Mouse (Mus musculus) olfactory bulb, adult 2 months (tissue): ENCODE data around the gene Kif17. TPM values are rescaled to one million over a fixed set of nuclear protein-coding genes. Genes with fewer than 3 reads are reported as not detected.
A peak's percentile ranks its signal among the peaks of the same experiment; 100 is the strongest.

Source experiments
- H3K27ac ChIP-seq: fragments of 200-500 bp; 2 replicates; pipeline ENCODE4 v1.5.1; 2012; ENCODE audit warnings: low read depth, low read length; ENCODE audit not compliant: insufficient read depth
- H3K4me1 ChIP-seq: fragments of 200-500 bp; 2 replicates; pipeline ENCODE4 v1.6.1; 2012; ENCODE audit warnings: low read length; ENCODE audit not compliant: control insufficient read depth, insufficient read depth
- H3K4me3 ChIP-seq: fragments of 200-500 bp; 2 replicates; pipeline ENCODE4 v1.5.1; 2012; ENCODE audit warnings: mild to moderate bottlenecking, low read depth, low read length, moderate library complexity; ENCODE audit not compliant: insufficient read depth
- CTCF ChIP-seq: fragments of 200-500 bp; IDR thresholded peaks from 2 replicates; pipeline ENCODE4 v1.5.1; 2012; ENCODE audit warnings: low read depth, mild to moderate bottlenecking, low read length, moderate library complexity; ENCODE audit not compliant: insufficient read depth
- POLR2A ChIP-seq: fragments of 200-500 bp; IDR thresholded peaks from 2 replicates; pipeline ENCODE4 v1.6.1; 2012; ENCODE audit warnings: mild to moderate bottlenecking, low read depth, low read length, moderate library complexity; ENCODE audit not compliant: insufficient read depth
- WGBS: fragments of 180-500 bp; shearing (Covaris S2); methylation state at CpG from one replicate; pipeline ENCODE4 v1.1.7; 2018; 5-methylcytosine and 5-hydroxymethylcytosine counted together
- polyA plus RNA-seq: library from polyadenylated mRNA; stranded (reverse); fragments of >200 nt; gene quantifications from 2 replicates; pipeline ENCODE4 v1.2.4, GENCODE M21; 2012; ENCODE audit warnings: low replicate concordance; ENCODE audit not compliant: missing spikeins, insufficient read depth, insufficient read length

Gene Kif17
- polyA plus RNA-seq, 1 experiment, result not detected

- TF ChIP-seq CTCF (no peak), POLR2A (peak; percentile 80; the same call in 1 of the 2 replicates)
- Histone ChIP-seq H3K4me1 (peaks cover 9% of the 10 kb centered on the region), H3K4me3 (peak within 1 kb of the TSS; percentile 96), H3K27ac (peak within 1 kb of the TSS; percentile 52; the same call in 1 of the 2 replicates)
- WGBS, result under 1% methylated on average over 64 of the region's 64 CpGs
These were observed 54.3 kb downstream of the Kif17 start, which contains the start of gene Ddost for GRCm38 (mm10) chr4:138304340-138305104. Gene Ddost (plus strand): TSS chr4:138304730.

GRCm38 (mm10) chr4:138307025-138307424 is 56.8 kb downstream of the Kif17 start:
- WGBS, result 61% methylated on average over 3 of the region's 3 CpGs
- Histone ChIP-seq H3K4me1 (peaks cover 9% of the 10 kb centered on the region), H3K27ac (no peak overlapping the region), H3K4me3 (no peak overlapping the region)
- no peak for TF ChIP-seq CTCF
- TF ChIP-seq POLR2A, result no peak

GRCm38 (mm10) chr4:138307739-138308138 is 57.5 kb downstream of the Kif17 start:
- Histone ChIP-seq H3K4me1 (peaks cover 9% of the 10 kb centered on the region), H3K27ac (no peak overlapping the region), H3K4me3 (no peak overlapping the region)
- 81% methylated on average over 12 of the region's 12 CpGs for WGBS
- TF ChIP-seq CTCF (no peak), POLR2A (no peak)

- no peak overlapping the region for H3K27ac ChIP-seq
- WGBS, result 92% methylated on average over 19 of the region's 19 CpGs
- no peak overlapping the region for H3K4me3 ChIP-seq
- H3K4me1 ChIP-seq, result 0 out of 2 replicates have a peak, but pooled peaks cover 2% of the 10 kb centered on the region
- TF ChIP-seq CTCF (no peak), POLR2A (no peak)
These were observed 60.2 kb downstream of the Kif17 start for GRCm38 (mm10) chr4:138310311-138310910.

- Histone ChIP-seq H3K4me3 (no peak overlapping the region), H3K4me1 (0 out of 2 replicates have a peak, but pooled peaks cover 3% of the 10 kb centered on the region), H3K27ac (no peak overlapping the region)
- 54% methylated on average over 8 of the region's 8 CpGs for WGBS
- TF ChIP-seq POLR2A (no peak), CTCF (peak; percentile 66)
These were observed 61.4 kb downstream of the Kif17 start for GRCm38 (mm10) chr4:138311595-138311994.

- H3K4me1 ChIP-seq, result 0 out of 2 replicates have a peak, but pooled peaks cover 3% of the 10 kb centered on the region
- H3K4me3 ChIP-seq, result no peak overlapping the region
- 81% methylated on average over 3 of the region's 3 CpGs for WGBS
- TF ChIP-seq CTCF (no peak), POLR2A (no peak)
- no peak overlapping the region for H3K27ac ChIP-seq
These were observed 61.9 kb downstream of the Kif17 start for GRCm38 (mm10) chr4:138312105-138312504.

GRCm38 (mm10) chr4:138313021-138313420 is 62.8 kb downstream of the Kif17 start:
- Histone ChIP-seq H3K4me1 (0 out of 2 replicates have a peak, but pooled peaks cover 6% of the 10 kb centered on the region), H3K4me3 (no peak overlapping the region), H3K27ac (no peak overlapping the region)
- 87% methylated on average over 11 of the region's 11 CpGs for WGBS
- TF ChIP-seq CTCF (no peak), POLR2A (no peak)

GRCm38 (mm10) chr4:138313795-138314194 is 63.6 kb downstream of the Kif17 start:
- Histone ChIP-seq H3K4me1 (0 out of 2 replicates have a peak, but pooled peaks cover 9% of the 10 kb centered on the region), H3K27ac (no peak overlapping the region), H3K4me3 (no peak overlapping the region)
- no peak for TF ChIP-seq CTCF
- no peak for TF ChIP-seq POLR2A
- WGBS, result 75% methylated on average over 4 of the region's 4 CpGs

GRCm38 (mm10) chr4:138315781-138316180 is 65.5 kb downstream of the Kif17 start:
- Histone ChIP-seq H3K4me3 (no peak overlapping the region), H3K4me1 (peaks cover 17% of the 10 kb centered on the region; the same call in 1 of the 2 replicates), H3K27ac (no peak overlapping the region)
- TF ChIP-seq POLR2A (no peak), CTCF (0 out of 2 replicates have a peak, but pooled peaks have one; percentile 41)
- WGBS, result 68% methylated on average over 9 of the region's 9 CpGs
